Mouse (Mus musculus) lung, embryonic 16.5 days (tissue): Measurements from ENCODE around the gene Rptor. TPM values are rescaled to one million over a fixed set of nuclear protein-coding genes. Genes with fewer than 3 reads are reported as not detected.
"Not testable (repeated sequence)": the region's sequence is repeated elsewhere in the genome, so short reads cannot be mapped to it uniquely, and the experiment has no call there.

Experiments used
- ATAC-seq: fragments of 200-750 bp; cut with Nextera tagmentation; 2 replicates; pipeline ENCODE4 v1.8.0; 2017; ENCODE audit warnings: low read depth, mild to moderate bottlenecking, moderate library complexity
- H3K27ac ChIP-seq: fragments of 300-500 bp; sonication (generic); 2 replicates; pipeline ENCODE4 v1.5.1; 2014; ENCODE audit warnings: mild to moderate bottlenecking, control low read depth, low read length
- H3K27me3 ChIP-seq: fragments of 300-500 bp; sonication (generic); 2 replicates; pipeline ENCODE4 v1.6.1; 2014; ENCODE audit warnings: low read depth, low read length, mixed read lengths; ENCODE audit not compliant: control insufficient read depth, insufficient read depth
- H3K36me3 ChIP-seq: fragments of 300-500 bp; sonication (generic); 2 replicates; pipeline ENCODE4 v1.6.1; 2014; ENCODE audit warnings: low read length; ENCODE audit not compliant: control insufficient read depth, insufficient read depth
- H3K4me1 ChIP-seq: fragments of 300-500 bp; sonication (generic); replicated peaks from 2 replicates; pipeline ENCODE4 v1.6.1; 2014; ENCODE audit warnings: low read length, mixed read lengths; ENCODE audit not compliant: control insufficient read depth, insufficient read depth
- H3K4me2 ChIP-seq: fragments of 300-500 bp; sonication (generic); 2 replicates; pipeline ENCODE4 v1.6.1; 2014; ENCODE audit warnings: low read depth, low read length, control low read depth
- H3K4me3 ChIP-seq: fragments of 300-500 bp; sonication (generic); 2 replicates; pipeline ENCODE4 v1.5.1; 2014; ENCODE audit warnings: mild to moderate bottlenecking, low read length, control low read depth
- H3K9ac ChIP-seq: fragments of 300-500 bp; sonication (generic); 2 replicates; pipeline ENCODE4 v1.6.1; 2014; ENCODE audit warnings: low read length, control low read depth
- H3K9me3 ChIP-seq: fragments of 300-500 bp; sonication (generic); 2 replicates; pipeline ENCODE4 v1.6.1; 2016; ENCODE audit warnings: low read length; ENCODE audit not compliant: control insufficient read depth
- WGBS: fragments of 180-500 bp; shearing (Covaris S2); extraction: QIAGEN DNeasy Blood & Tissue Kit; methylation state at CpG from one replicate; pipeline ENCODE4 v1.1.7; 2014; 5-methylcytosine and 5-hydroxymethylcytosine counted together
- polyA plus RNA-seq: library from polyadenylated mRNA; unstranded; fragments of >200 nt; fragmentation: Nextera tagmentation; extraction: Ambion mirVana; gene quantifications from 2 replicates; pipeline ENCODE4 v1.2.1, GENCODE M21; 2015

Gene Rptor
- polyA plus RNA-seq, 1 experiment from 2014 or later: 7.1 TPM

DNA sequence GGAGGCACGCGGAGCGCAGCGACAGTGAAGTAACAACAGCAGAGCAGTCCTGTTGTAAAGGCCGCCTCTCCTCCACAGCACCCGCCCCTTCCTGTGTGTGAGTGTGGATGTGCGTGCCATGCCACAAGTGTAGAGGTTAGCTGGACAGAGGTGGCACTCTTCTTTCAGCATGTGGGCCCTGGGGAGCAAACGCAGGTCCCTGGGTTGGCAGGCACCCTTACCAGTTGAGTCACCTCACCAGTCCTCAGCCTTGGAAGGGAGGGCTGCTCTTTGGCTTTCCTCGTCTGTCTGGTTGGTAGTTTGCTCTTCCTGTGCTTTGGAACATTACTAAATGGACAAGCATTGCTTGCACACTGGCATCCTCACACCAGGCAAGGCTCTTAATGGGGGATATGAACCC lies 50.6 kb downstream of the Rptor start:
- no peak overlapping the region for H3K4me2 ChIP-seq
- WGBS: 87% methylated on average over 9 of the region's 9 CpGs
- ATAC-seq: no peak

DNA sequence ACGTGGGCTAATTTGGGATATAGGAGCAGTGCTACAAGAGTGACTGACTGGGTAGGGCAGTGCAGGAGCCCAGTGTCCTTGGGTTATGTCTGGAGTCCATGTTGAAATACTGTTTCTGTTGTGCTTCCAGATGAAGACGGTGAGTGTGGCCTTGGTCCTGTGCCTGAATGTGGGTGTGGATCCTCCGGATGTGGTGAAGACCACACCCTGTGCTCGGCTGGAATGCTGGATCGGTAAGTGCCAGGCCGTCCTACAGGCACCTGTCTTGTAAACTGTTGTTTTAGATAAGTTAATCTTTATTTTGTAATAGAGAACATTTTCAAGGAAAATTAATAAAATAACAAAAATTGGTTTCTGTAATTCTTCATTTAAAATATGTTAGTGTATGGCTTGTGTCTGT lies 54.8 kb downstream of the Rptor start:
- ATAC-seq: no peak
- Histone ChIP-seq H3K27ac (no peak overlapping the region), H3K4me3 (no peak overlapping the region), H3K9ac (no peak overlapping the region), H3K4me2 (no peak overlapping the region), H3K4me1 (no peaks in the 10 kb centered on the region), H3K27me3 (no peaks in the 10 kb centered on the region; the same call in 1 of the 2 replicates), H3K36me3 (no peaks in the 10 kb centered on the region), H3K9me3 (no peaks in the 10 kb centered on the region)
- 78% methylated on average over 6 of the region's 6 CpGs for WGBS

More for the DNA sequence above, 50.6 kb downstream of the Rptor start:
- Histone ChIP-seq H3K4me1 (peaks cover 2% of the 10 kb centered on the region), H3K9me3 (no peaks in the 10 kb centered on the region), H3K9ac (no peak overlapping the region), H3K36me3 (no peaks in the 10 kb centered on the region), H3K27me3 (no peaks in the 10 kb centered on the region), H3K27ac (no peak overlapping the region), H3K4me3 (no peak overlapping the region)

- 82% methylated on average over 3 of the region's 3 CpGs for WGBS
- H3K9ac ChIP-seq: no peak overlapping the region
Measured at GRCm38 (mm10) chr11:119659296-119659695, 56.6 kb downstream of the Rptor start.

GRCm38 (mm10) chr11:119661479-119661878 lies 58.8 kb downstream of the Rptor start:
- H3K27ac ChIP-seq, H3K9ac ChIP-seq, H3K36me3 ChIP-seq, H3K27me3 ChIP-seq, H3K4me2 ChIP-seq, H3K4me1 ChIP-seq, H3K9me3 ChIP-seq, H3K4me3 ChIP-seq: not testable (repeated sequence)
- ATAC-seq: 0 out of 2 replicates have a peak, but pooled peaks have one; percentile 36
- WGBS: 67% methylated on average over 4 of the region's 4 CpGs

More at GRCm38 (mm10) chr11:119659296-119659695, 56.6 kb downstream of the Rptor start:
- Histone ChIP-seq H3K4me2 (no peak overlapping the region), H3K27ac (no peak overlapping the region), H3K36me3 (no peaks in the 10 kb centered on the region), H3K27me3 (no peaks in the 10 kb centered on the region; the same call in 1 of the 2 replicates), H3K4me3 (no peak overlapping the region), H3K4me1 (no peaks in the 10 kb centered on the region), H3K9me3 (no peaks in the 10 kb centered on the region)
- no peak for ATAC-seq

DNA sequence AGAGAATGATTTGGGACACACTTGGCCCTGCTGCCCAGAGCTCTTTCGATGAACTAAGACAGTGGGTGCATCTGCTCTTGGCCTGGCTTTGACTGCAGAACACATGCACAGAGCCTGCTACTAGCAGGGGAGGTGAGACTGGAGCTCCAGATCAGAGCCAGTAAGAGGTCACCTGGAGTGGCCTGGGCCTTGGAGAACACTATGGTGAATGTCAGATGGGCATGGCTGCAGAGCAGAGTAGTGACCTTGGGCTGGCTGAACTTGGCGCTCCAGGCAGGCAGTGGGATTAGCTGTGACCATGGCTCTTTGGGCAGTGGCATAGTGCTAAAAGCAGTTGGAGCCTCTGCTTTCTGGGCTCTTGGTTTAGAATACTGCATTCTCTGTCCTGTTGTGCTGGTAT lies 61.2 kb downstream of the Rptor start:
- H3K36me3 ChIP-seq: no peaks in the 10 kb centered on the region
- ATAC-seq: no peak
- H3K4me1 ChIP-seq: peaks cover 12% of the 10 kb centered on the region
- H3K27me3 ChIP-seq: no peaks in the 10 kb centered on the region; the same call in 1 of the 2 replicates
- WGBS: 92% methylated on average over 2 of the region's 2 CpGs
- H3K4me3 ChIP-seq: no peak overlapping the region
- H3K27ac ChIP-seq: no peak overlapping the region
- H3K9me3 ChIP-seq: no peaks in the 10 kb centered on the region
- H3K4me2 ChIP-seq: no peak overlapping the region
- H3K9ac ChIP-seq: no peak overlapping the region

DNA sequence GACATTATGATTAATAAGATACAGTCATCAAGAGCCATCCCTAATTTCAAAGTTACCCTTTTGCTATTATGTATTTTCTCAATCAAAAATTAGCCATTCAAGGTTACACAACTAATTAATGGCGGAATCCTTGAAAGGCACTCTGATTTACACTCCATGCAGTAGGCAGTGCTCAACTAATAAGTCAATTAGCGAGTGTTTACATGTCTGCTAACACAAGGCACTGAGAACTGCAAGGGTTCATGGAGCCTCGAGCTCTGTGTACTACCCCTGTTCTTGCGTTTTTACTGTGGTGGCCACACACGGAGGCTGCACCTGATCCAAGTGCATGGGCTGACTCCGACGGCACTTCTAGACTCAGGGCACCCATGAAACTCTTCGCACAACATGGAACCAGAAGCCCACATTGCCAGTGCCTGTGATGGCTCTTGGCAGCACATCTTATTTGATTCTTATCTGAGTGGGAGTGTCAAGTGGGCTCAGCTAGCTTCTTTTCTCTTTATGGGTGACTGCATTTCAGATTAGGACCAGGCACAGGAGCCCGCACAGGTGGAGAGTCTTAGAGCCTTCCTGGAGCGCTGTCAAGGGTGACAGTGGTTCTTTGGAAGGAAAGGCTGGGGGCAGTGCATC lies 62.1 kb downstream of the Rptor start:
- no peak overlapping the region for H3K4me2 ChIP-seq
- WGBS: 60% methylated on average over 10 of the region's 10 CpGs
- H3K36me3 ChIP-seq: no peaks in the 10 kb centered on the region
- no peak for ATAC-seq
- peaks cover 12% of the 10 kb centered on the region for H3K4me1 ChIP-seq
- no peak overlapping the region for H3K4me3 ChIP-seq
- H3K9me3 ChIP-seq: no peaks in the 10 kb centered on the region
- H3K27me3 ChIP-seq: no peaks in the 10 kb centered on the region; the same call in 1 of the 2 replicates
- H3K27ac ChIP-seq: no peak overlapping the region
- H3K9ac ChIP-seq: no peak overlapping the region

DNA sequence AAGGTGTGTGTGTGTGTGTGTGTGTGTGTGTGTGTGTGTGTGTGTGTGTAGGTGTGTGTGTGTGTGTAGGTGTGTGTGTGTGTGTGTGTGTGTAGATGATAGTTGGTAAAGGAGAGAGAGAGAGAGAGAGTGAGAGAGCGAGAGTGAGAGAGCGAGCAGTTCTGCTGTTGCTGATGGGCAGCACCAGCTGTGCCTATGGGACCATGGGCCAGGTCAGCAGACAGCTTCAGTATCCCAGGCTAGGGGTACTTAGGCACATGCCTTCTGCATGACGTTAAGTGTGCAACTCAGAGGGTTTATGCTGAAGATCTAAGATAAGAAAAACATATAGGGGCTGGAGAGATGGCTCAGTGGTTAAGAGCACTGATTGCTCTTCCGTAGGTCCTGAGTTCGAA lies 62.6 kb downstream of the Rptor start:
- no peaks in the 10 kb centered on the region for H3K36me3 ChIP-seq
- no peaks in the 10 kb centered on the region; the same call in 1 of the 2 replicates for H3K27me3 ChIP-seq
- 78% methylated on average over 5 of the region's 5 CpGs for WGBS
- H3K4me2 ChIP-seq: no peak overlapping the region
- peaks cover 12% of the 10 kb centered on the region for H3K4me1 ChIP-seq
- H3K27ac ChIP-seq: no peak overlapping the region
- no peaks in the 10 kb centered on the region for H3K9me3 ChIP-seq
- no peak overlapping the region for H3K4me3 ChIP-seq
- no peak for ATAC-seq
- H3K9ac ChIP-seq: no peak overlapping the region

DNA sequence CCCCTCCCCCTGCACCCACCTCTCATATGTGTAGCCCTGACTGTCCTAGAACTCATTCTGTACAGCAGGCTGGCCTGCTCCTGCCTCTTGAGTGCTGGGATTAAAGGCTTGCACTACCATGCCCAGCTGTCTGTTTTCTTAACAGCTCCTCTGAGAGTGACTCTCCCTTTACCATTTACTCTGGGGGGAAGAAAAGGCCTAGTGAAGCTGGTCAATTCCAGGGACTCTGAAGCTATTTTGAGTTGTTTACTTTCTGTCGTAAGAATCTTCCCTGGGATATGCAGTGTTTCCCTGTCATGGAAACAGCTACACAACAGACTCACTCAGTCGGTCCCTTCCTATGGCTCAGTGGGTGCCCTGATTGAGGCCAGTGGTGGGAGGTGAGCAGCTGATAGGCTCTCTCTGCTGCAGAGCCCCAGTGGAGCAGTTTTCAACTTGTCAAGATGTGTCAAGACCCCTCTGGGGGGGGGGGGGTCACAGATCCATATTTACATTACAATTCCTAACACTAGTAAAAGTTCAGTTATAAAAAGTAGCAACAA lies 63.9 kb downstream of the Rptor start:
- Histone ChIP-seq H3K27me3 (no peaks in the 10 kb centered on the region; the same call in 1 of the 2 replicates), H3K36me3 (no peaks in the 10 kb centered on the region), H3K4me3 (no peak overlapping the region), H3K27ac (no peak overlapping the region), H3K4me2 (no peak overlapping the region), H3K9ac (no peak overlapping the region), H3K9me3 (no peaks in the 10 kb centered on the region), H3K4me1 (peaks cover 12% of the 10 kb centered on the region)
- peak; percentile 51 for ATAC-seq
- 7% methylated on average over 2 of the region's 2 CpGs for whole genome bisulfite sequencing

GRCm38 (mm10) chr11:119670690-119671666 lies 68.3 kb downstream of the Rptor start:
- H3K4me1 ChIP-seq: peaks cover 7% of the 10 kb centered on the region
- WGBS: 59% methylated on average over 11 of the region's 11 CpGs
- no peaks in the 10 kb centered on the region for H3K36me3 ChIP-seq

More at GRCm38 (mm10) chr11:119670690-119671666, 68.3 kb downstream of the Rptor start:
- Histone ChIP-seq H3K27me3 (no peaks in the 10 kb centered on the region), H3K9ac (no peak overlapping the region), H3K4me3 (no peak overlapping the region), H3K9me3 (no peaks in the 10 kb centered on the region), H3K27ac (no peak overlapping the region), H3K4me2 (no peak overlapping the region)
- no peak for ATAC-seq
